Mouse (Mus musculus) embryonic fibroblast, embryonic 13.5 days (primary cell): ENCODE results near the gene Zfr2.

ENCODE experiments used
- CTCF ChIP-seq: IDR thresholded peaks from 2 replicates; pipeline ENCODE4 v1.5.1; 2011; ENCODE audit warnings: mild to moderate bottlenecking, control low read depth, low read length, moderate library complexity, borderline replicate concordance; ENCODE audit not compliant: insufficient read depth
- POLR2A ChIP-seq: IDR thresholded peaks from 2 replicates; pipeline ENCODE4 v1.6.1; 2011; ENCODE audit warnings: low read depth, mild to moderate bottlenecking, control low read depth, low read length, moderate library complexity

- no peak for TF ChIP-seq CTCF
- TF ChIP-seq POLR2A: no peak
Observed at GRCm38 (mm10) chr10:81200141-81200540, 32.8 kb upstream of the Zfr2 start.
